Mouse (Mus musculus): ENCODE results near the gene Foxa1.

- peak; percentile 49 for TF ChIP-seq CTCF (IDR thresholded peaks at IDR 0.05; ENCODE audit: insufficient read depth, low read length)
- TF ChIP-seq POLR2A (IDR thresholded peaks at IDR 0.05; ENCODE audit: borderline replicate concordance, extremely low read depth, low read depth, low read length) = no peak
Measured at GRCm38 (mm10) chr12:57544641-57545370, 1.9 kb downstream of the Foxa1 start.
